Mouse (Mus musculus) left cerebral cortex, adult 8-10 months (tissue): Measurements from ENCODE around the gene Mmp15. TPM values are rescaled to one million over a fixed set of nuclear protein-coding genes. Genes with fewer than 3 reads are reported as not detected.

Experiments
- DNase-seq, 2 experiments: peaks; one replicate each; pipeline ENCODE4 v3.0.0; 2022; ENCODE audit warnings: low spot score in 2 of 2
- total RNA-seq, 4 experiments: library from RNA; stranded (reverse); gene quantifications; 2 replicates each; pipeline ENCODE4 v1.2.4; 2022

The Mmp15 gene
- total RNA-seq = 10 to 100 TPM; 16.0 to 17.9 (median 16.8) TPM

DNA sequence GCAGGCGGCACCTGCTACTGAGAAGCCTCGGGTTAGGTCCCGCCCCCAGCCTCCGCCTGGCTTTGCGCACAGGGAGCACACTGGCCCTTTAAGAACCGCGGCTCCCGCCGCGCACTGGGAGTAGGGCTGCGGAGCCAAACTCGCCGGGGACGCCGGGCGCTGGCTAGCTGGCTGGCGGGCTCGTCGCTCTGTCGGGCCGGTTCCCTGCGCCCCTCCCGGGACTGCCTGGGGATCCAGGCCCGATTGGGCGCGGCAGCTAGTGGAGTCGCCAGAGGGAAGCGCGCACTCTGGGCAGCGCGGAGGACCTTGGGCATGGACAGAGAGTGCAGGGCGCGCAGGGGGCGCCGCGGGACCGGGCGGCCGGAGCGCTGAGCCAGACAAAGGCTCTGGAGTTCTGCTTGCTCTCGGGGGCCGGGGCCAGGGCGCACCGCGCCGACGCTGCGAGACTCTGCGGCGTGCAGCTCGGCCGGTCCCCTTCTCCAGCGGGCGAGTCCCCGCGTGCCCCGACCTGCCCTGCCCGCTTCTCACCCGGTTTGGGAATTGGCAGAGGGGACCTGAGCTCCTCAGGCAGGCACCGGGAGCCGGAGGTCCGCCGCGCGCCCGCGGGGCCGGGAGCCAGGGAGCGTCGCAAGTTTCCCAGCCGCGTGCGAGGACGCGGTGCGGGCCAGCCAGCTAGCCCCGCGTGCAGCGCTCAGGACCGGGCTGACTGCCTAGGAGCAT, at the start of gene Mmp15:
Gene Mmp15, plus strand, starts transcription at position 118 of the 720 bp plus-strand sequence.
- DNase-seq = no peak

DNA sequence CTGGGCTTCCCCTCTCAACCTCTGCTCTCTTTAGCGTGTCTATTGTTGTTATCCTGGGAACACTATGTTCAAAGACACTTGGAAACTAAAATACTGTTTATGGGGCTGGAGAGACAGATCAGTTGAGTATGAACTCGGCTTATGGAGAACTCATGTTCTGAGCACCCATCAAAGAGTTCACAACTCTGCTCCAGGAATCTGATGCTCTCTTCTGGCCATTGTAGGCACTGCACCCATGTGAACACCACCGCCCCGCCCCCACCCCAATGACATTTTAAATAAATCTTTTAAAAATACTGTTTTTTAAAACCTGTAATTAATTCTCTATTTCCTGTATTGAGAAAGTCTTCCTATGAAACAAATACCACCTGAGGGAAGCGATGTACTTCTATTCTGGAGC, 49.7 kb upstream of the Mmp15 start:
- no peak for DNase-seq

- DNase-seq = no peak
These were observed 46.5 kb upstream of the Mmp15 start for GRCm38 (mm10) chr8:95305526-95305925.

- no peak for DNase-seq
These were observed 45.6 kb upstream of the Mmp15 start, which contains the start of gene Cngb1 for GRCm38 (mm10) chr8:95306431-95306830. Gene Cngb1, minus strand, starts transcription at chr8:95306585.

- DNase-seq = no peak
These were observed 41.6 kb upstream of the Mmp15 start, which contains the start of gene Tepp for GRCm38 (mm10) chr8:95310342-95310970. Gene Tepp, plus strand, starts transcription at chr8:95310566.

DNA sequence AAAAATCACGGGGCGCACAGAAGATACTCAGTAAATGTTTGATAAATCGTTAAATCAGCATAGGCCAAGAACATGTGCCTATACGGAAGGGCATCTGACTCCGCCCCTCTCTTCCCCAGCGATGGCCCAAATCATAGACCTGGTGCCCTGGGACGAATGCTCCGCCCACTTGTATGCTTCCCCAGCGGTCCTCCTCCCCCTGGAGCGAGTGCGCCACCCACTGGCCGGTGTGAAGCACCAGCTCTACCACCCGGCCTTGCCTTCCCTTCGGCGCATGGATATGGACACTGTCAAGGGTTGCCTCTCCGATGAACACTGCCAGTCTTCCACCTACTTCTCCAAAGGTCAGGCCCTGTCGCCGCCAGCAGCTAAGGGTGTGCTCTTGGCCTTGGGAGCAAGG, 39.2 kb upstream of the Mmp15 start:
- no peak for DNase-seq

GRCm38 (mm10) chr8:95313857-95314256, 38.2 kb upstream of the Mmp15 start:
- no peak for DNase-seq

DNA sequence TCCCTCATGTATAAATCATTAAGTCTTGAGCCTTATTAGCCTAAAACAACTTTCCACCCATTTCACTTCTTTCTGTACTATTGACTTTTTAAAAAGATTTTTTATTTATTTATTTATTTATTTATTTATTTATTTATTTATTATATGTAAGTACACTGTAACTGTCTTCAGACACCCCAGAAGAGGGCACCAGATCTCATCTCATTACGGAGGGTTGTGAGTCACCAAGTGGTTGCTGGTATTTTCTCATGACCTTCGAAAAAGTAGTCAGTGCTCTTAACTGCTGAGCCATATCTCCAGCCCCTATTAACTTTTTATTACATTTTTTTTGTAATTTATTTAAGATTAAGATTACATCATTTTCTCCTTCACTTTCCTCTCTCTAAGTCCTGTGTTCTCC, 37.4 kb upstream of the Mmp15 start:
- DNase-seq = no peak

GRCm38 (mm10) chr8:95315350-95315749, 36.7 kb upstream of the Mmp15 start:
- no peak for DNase-seq

DNA sequence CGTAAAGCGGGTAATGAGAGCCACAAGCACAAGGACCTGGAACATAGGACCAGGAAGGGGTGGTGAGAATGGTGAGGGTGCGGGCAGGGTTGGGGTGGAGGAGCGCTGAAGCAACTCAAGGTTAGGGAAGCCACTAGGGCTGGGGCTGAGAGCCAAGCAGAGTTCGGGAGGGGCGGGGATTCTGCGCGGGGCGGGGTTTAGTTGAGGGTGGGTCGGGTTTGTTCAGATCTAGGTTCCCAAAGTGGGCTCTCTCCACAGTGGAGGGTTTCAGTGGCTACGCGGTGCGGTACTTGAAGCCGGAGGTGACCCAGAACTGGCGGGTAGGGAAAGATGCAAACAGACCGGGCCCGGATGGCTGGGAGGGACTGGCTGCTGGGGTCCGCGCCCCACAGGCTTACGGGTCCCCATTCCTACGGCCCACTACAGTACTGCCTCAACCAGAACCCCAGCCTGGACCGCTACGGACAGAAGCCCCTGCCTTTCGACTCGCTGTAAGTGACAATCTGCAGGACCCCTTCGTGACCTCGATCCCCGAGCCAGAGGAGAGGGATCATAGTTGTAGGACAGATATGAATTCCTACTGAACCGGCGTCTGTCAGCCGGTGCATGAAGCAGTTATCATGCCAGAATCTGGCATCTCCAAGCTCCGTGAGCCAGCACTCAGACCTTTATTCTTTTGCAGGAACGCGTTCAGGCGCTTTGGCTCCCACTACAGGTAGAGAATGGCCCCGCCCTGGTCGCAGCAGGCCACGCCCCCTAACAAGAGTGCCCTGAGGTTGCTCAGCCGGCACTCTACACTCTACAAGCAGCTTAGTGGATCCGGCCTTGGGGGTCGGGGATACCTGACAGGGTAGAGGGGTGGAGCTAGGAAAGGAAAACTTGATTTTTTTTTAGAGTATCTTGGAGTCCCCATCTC, 31.6 kb upstream of the Mmp15 start:
- no peak for DNase-seq

DNA sequence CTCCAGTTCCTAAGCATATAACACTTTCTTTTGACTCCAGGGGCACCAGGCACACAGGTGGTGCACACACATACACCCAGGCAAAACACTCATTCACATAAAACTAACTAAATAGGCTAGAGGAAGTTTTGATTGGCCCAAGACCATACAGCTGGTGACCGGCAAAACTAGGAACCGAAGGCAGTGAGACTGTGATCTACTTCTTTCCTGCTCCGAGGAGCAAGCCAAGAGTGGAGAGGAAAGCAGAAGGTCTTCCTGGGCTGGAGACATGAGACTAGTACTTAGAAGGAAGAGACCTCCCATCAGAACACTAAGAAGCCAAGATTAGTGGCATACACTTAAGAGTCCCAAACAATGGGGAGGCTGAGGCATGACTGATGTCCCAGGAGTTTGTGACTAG, 28.9 kb upstream of the Mmp15 start:
- no peak for DNase-seq

DNA sequence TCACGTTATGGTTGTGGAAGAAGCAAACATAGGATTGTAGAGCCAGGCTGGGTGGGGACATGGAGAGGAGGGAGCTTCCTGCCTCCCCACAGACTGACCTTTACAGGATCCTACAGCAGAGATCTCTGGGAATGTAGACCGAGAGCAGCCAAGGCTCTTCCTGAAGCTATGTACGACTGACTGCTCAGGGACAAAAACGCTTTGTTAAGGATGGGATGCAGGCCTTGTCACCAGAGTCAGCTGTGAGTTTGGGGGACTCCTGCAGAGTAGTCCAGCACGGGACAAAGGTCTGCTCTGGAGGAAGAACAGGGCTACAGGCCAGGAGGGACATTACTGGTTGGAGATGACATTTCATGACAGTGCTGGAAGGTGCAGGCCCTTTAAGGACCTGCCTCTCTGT, 27.4 kb upstream of the Mmp15 start:
- no peak for DNase-seq

DNA sequence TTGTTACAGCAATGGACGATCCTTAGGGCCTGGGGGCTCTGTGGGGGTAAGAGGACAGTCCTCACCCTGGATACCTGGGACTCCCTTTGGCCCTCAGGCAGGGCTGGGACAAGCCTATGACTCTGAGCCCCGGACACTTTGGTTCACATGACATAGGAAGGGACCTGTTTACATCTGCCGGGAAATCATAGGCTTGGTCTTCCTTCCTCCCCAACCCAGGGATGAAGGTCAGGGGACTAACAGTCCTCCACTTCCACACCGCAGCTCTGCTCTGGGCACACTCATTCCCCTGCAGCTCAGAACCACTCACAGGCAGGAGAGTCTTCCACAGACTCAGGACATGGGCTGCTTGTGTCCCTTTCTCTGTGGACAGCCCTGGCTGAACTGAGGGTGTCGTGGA, 25.2 kb upstream of the Mmp15 start:
- DNase-seq = no peak

DNA sequence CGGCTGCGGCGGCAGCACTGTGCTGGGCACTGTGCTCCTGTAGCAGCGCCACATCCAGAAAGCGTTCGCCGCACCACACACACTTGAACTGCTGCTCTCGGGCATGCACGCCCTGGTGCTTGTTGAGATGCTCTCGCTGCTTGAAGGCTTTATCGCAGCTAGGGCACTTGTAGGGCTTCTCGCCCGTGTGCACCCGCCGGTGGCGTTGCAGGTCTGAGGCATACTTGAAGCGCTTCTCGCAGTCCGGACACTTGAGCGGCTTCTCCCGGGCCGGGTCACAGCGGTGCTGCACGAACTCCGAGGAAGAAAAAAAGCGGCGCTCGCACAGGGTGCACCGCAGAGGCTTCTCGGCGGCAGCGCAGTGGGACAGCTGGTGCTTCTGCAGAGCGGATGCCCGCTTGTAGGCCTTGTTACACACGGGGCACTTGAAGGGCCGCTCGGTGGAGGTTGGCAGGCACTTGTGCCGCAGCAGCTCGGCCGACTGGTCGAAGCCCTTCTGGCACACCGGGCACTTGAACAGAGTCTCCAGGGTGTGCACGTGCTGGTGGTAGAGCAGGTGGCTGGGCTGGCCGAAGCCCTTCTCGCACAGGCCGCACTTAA, 24.1 kb upstream of the Mmp15 start:
- no peak for DNase-seq

DNA sequence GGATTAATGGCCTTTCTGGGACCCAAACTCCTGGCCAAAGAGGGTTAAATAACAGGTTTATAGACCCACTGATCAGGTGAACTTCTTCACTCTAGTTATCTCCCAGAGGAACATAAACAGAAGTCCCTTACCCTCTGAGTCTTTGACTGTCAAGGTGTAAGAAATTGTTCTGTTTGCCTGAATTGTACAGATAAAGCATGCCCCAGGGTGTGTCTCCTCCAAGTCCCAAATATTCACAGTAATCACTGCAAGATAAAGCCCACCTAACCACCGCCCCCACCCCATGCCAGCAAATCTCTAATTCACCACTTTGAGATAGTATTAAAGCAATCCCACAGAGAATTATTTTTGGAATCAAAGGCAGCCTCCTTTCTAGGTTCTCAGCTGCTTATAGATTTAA, 21.7 kb upstream of the Mmp15 start:
- DNase-seq = no peak

DNA sequence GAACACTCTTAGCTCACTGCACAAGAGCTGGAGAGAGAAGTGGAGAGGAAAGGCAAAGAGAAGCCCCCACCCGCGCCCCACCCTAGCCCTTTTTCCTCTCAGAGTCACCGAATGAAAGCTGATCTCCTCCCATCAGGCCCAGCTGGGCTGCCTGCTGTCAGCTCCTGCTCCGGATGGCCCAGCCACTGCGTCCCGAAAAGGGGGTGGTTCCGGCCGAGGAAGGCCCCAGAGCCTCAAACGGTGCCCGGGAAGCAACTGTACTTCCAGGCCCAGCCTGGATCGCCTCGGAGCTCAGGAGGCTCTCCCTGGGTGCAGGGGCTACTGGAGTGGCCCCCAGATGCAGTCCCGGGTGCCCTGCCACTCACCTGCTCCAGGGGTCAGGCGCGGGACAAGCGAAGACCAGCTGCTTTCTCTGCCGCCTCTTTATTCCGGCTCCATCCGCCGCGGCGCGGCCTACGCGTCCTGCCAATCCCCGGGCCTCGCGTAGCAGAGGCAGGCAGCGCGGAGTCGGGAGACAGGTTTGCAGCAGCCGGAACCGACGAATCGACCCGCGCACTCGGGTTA, 20.8 kb upstream of the Mmp15 start:
- no peak for DNase-seq

GRCm38 (mm10) chr8:95331720-95332436, 20.2 kb upstream of the Mmp15 start, which contains the start of the genes Zfp319 and Usb1:
Gene Zfp319, minus strand, starts transcription at chr8:95331950.
Gene Usb1, plus strand, starts transcription at chr8:95332284.
- peak; percentile 87 to 91 for DNase-seq

DNA sequence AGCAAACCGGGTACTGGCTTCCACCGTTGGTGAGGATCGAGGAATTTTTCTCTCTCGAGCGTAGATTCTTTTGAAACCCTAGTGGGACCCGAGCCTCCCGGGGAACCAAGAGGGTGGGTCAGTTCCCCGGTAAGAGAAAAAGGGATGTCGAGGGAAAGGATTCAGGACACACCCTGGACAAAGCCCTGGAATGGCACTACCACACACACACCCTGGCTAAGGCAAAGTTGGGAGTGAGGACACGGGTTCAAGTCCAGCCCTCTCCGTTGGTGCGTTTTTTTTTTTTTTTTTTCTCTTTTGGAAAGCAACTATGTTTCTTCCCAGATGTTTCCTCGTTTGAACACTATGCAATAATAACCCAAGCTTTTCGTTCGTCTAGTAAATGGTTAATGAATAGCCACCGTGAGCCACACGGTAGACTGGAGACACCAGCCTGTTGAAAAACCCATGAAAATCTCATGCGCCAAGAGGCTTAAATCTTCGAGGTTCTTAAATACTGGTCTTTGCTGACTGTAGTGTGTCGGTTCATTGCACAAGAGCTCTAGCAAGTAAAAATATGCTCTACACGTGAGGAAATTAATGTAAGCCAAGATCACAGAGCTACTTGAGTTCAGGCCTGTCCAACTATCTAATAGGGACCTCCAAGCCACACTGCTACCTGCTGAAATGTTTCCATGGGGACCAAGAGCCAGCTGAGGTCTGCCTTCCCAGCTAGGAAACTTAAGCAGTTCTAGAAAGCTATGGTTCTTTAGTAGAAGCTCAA, 19.4 kb upstream of the Mmp15 start:
- DNase-seq = no peak

DNA sequence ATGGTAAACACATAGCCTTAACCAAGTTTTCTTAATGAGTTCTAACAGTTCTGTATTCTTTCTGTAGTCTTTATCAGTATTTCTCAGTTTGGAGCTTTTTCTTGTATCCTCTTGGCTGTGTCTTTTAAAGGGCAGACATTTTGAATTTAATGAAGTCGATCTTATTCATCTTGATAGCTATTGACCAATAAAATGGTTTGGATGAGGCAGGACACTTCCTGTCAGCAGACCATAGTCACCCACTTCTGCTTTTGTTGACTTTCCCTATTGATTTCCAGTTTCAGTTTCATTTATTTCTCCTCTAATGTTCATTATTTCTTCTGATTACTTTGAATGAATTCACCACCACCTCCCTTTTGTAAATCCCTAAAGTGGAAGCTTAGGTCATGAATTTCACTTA, 16.4 kb upstream of the Mmp15 start:
- DNase-seq = no peak

DNA sequence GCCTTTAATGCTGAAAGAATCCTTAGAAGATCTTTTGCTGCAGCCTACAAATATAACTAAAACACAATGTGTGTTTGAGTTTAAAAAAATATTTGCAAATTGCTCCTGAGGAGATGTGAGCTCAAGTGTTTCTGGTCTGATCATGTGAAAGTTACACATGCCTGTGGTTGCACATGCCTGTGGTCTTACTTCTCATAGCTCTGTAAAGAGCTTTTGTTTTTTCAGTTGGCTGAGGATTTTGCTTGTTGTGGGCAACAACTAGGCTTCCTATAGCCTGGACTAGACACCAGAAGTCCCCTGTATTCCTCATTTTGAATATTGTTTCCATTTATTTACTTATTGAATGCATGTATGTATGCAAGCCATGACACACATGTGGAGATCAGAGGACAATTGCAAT, 15.7 kb upstream of the Mmp15 start:
- no peak for DNase-seq
